Mouse (Mus musculus) layer of hippocampus, adult 9-11 months (tissue): ENCODE results near the gene Pcsk1n.

Source experiments
- DNase-seq: peaks from one replicate; pipeline ENCODE4 v3.0.0; 2022

The Pcsk1n gene

DNA sequence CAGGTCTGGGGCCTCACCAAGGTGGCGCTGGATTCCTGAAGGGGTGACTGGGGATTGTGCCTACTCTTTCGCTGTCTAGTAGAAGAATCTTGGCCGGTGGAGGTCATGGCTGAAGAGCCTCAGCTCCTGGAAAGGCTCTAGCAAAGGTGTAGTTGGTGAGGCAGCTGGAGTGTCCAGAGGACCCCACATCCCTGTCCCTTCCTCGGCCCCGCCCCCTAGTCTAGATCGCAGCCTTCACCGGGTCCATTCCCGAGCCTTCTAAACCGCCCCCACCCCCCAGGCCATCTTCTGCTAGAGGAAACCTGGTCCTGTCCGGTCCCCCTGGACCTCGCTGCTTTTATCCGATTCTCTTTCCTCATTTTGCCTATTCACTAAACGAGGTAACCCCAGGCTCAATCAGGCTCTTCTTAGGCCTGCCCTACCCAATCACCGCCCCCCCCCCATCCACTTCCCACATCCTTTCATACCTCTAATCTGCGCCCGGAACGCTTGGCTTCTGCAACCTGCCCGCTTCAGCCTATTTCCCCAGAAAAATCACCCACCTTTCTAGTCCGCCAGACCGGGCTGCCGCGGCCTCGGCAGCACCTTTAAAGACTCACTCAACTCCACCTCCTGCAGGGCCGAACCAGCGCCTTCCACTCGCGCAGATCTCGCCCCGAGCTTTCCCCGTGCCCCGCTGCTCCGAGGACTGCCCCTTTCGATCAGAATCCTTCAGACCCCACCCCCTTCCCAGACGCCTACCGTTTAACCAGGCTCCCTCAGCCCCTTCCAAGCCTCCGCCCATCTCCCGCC is 27.7 kb downstream of the Pcsk1n start, which contains the start of gene Hdac6:
Gene Hdac6 (minus strand): TSS at position 782 of the 792 bp plus-strand sequence.
- DNase-seq = no peak

- peak; percentile 97 for DNase-seq
Observed at GRCm38 (mm10) chrX:7947900-7948492, 28.4 kb downstream of the Pcsk1n start.

DNA sequence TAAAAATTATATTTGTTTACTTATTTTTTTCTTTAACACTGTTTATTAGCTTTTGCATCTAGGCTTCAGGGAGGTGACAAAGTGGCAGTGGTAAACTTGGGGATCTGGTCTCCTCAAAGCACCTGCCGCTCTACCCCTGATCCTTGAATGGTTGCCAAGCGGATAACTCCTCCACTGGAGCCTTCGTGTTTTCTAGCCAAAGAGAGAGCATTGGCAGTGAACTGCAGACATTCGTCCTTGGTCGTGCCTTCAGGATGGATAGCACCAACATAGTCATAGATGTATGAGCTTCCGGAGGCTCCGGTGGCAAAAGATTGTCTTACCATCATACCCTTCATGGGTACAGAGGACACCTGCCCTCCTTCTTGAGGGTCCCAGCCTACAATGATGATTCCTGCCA is 30.5 kb downstream of the Pcsk1n start:
- no peak for DNase-seq

- no peak for DNase-seq
Observed at GRCm38 (mm10) chrX:7958868-7959267, 39.2 kb downstream of the Pcsk1n start.

GRCm38 (mm10) chrX:7963829-7964626 is 44.4 kb downstream of the Pcsk1n start:
- DNase-seq = no peak

DNA sequence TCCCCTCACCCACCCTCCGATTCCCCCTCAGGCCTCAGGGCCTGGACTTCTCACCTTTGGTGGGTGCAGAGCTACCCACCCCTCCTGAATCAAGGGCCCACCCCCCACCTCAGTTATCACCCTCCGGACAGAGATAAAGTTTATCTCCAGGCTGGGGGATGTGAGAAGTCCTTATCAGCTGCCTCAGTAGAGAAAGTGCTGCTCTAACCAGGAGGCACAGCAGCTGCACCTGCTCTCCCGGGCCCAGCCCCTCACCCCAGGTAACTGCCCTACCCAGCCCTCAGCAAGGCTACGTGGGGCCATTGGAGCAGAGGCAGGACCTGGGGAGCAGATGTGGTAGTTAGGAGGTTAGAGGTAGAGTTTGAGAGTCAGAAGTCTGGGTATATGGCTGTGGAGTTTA is 46.5 kb downstream of the Pcsk1n start:
- DNase-seq = no peak

DNA sequence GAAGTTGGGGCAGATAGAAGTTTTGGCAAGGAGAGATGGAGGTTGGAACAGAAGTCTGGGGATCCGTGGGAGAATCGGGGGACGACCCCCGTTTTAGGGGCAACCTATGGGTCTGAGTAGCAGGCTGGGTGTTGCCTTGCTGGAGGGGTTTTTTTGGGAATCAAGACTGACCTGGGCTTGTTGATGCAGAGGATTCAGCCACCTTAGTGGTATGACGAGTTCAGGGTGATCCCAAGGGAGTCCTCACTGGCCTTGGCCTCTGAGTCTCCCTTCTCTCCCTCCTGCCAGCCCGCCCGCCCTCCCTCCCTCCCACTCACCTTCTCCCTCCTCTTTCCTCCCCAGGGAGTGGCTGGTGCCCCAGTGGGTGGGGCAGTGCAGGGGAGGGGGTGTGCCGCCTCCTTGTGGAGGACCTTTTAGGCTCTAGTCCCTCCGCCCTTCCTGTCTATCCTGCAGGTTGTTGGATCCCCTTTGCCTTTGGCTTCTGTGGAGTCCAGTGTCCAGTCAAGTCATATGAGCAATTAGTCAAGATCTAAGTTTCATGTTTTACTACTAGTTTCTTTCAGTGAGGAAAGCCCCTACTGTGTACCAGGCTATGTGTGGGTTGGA is 48.1 kb downstream of the Pcsk1n start:
- no peak for DNase-seq

DNA sequence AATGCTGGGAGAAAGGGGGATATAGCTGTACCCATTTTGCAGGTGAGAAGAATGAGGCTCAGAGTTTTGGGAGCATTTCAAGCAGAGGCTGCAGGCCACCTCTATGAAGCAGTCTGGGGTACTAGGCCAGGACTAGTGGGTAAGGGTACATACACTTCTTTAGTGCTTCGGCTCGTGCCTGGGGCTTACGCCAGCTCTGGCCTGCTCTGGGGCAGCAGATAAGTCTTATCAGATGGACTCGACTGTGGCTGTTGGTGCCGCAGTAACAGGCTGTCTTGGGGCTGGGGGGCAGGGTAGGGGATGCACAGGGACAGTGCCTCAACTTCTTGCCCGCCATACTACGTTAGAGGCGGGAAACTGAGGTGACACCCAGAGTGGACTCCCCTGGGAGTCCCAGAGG is 48.6 kb downstream of the Pcsk1n start:
- no peak for DNase-seq

- DNase-seq = no peak
Observed at GRCm38 (mm10) chrX:7968899-7969298, 49.3 kb downstream of the Pcsk1n start.

DNA sequence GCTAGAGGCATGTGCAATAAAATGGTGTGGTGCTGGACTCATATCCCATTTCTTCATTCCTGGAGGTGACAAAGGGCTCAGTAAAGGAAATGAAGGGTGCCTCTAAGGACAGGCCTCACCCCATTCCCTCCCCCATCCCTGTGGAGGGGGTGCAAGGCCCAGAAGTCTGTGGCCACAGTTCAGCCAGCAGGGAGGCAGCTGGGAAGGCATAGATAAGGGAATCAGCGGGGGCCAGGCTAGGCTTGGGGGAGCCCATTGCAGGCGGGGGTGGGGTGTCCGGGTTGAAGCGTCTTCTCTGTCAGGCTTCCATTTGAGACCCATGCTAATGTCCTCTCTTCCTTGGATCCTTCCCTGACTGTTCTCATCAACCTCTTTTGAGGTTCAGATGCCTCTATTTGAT is 51.7 kb downstream of the Pcsk1n start:
- DNase-seq = no peak
